Mouse (Mus musculus) thymus, adult 2 months (tissue): ENCODE data around the gene Negr1. TPM values are rescaled to one million over a fixed set of nuclear protein-coding genes. Genes with fewer than 3 reads are reported as not detected.

ENCODE experiments used
- DNase-seq: peaks from one replicate; pipeline ENCODE4 v3.0.0; 2021
- H3K27ac ChIP-seq: fragments of 200-500 bp; 2 replicates; pipeline ENCODE4 v1.5.1; 2012; ENCODE audit warnings: low read length, control low read depth; ENCODE audit not compliant: control insufficient read depth, insufficient read depth
- H3K27me3 ChIP-seq: fragments of 200-500 bp; 2 replicates; pipeline ENCODE4 v1.6.1; 2012; ENCODE audit warnings: mild to moderate bottlenecking, low read length, moderate library complexity, mixed read lengths; ENCODE audit not compliant: control insufficient read depth, insufficient read depth
- H3K36me3 ChIP-seq: fragments of 200-500 bp; 2 replicates; pipeline ENCODE4 v1.6.1; 2012; ENCODE audit warnings: mild to moderate bottlenecking, low read length, moderate library complexity; ENCODE audit not compliant: control insufficient read depth, insufficient read depth
- H3K4me1 ChIP-seq: fragments of 200-500 bp; replicated peaks from 2 replicates; pipeline ENCODE4 v1.6.1; 2012; ENCODE audit warnings: low read length; ENCODE audit not compliant: control insufficient read depth, insufficient read depth
- H3K4me3 ChIP-seq: fragments of 200-500 bp; 2 replicates; pipeline ENCODE4 v1.5.1; 2012; ENCODE audit warnings: mild to moderate bottlenecking, low read length, control low read depth, moderate library complexity; ENCODE audit not compliant: control insufficient read depth, insufficient read depth
- CTCF ChIP-seq: fragments of 200-500 bp; IDR thresholded peaks from 2 replicates; pipeline ENCODE4 v1.5.1; 2012; ENCODE audit warnings: mild to moderate bottlenecking, control low read depth, low read length, moderate library complexity, borderline replicate concordance; ENCODE audit not compliant: control insufficient read depth, poor library complexity, insufficient read depth; ENCODE audit errors: extremely low read depth
- POLR2A ChIP-seq: fragments of 200-500 bp; IDR thresholded peaks from 2 replicates; pipeline ENCODE4 v1.6.1; 2012; ENCODE audit warnings: mild to moderate bottlenecking, low read length, control low read depth, moderate library complexity; ENCODE audit not compliant: control insufficient read depth, poor library complexity, insufficient read depth; ENCODE audit errors: extremely low read depth
- WGBS: fragments of 180-500 bp; shearing (Covaris S2); methylation state at CpG from one replicate; pipeline ENCODE4 v1.1.7; 2018; 5-methylcytosine and 5-hydroxymethylcytosine counted together
- polyA plus RNA-seq: library from polyadenylated mRNA; depleted of rRNA; stranded (reverse); fragments of >200 nt; gene quantifications from 2 replicates; pipeline ENCODE4 v1.2.3, GENCODE M21; 2012

Negr1 gene
- polyA plus RNA-seq, 1 experiment: 0.67 TPM

DNA sequence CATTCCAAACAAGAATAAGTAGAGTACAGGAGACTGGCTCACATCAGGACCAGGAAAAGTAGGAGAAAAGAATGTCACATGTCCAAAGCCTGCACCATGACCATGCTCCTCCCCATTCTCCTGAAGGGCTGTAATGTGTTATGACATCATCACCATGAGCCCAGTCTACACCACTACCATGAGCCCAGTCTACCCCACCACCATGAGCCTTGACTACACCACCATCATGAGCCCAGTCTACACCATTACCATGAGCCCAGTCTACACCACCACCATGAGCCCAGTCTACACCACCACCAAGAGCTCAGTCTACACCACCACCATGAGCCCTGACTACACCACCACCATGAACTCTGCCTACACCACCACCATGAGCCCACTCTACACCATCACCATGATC lies 174.7 kb downstream of the Negr1 start:
- no peak for DNase-seq
- Histone ChIP-seq H3K27ac (no peak overlapping the region), H3K4me3 (no peak overlapping the region), H3K27me3 (no peaks in the 10 kb centered on the region), H3K36me3 (no peaks in the 10 kb centered on the region), H3K4me1 (no peaks in the 10 kb centered on the region)
- no peak for TF ChIP-seq CTCF
- TF ChIP-seq POLR2A: no peak

DNA sequence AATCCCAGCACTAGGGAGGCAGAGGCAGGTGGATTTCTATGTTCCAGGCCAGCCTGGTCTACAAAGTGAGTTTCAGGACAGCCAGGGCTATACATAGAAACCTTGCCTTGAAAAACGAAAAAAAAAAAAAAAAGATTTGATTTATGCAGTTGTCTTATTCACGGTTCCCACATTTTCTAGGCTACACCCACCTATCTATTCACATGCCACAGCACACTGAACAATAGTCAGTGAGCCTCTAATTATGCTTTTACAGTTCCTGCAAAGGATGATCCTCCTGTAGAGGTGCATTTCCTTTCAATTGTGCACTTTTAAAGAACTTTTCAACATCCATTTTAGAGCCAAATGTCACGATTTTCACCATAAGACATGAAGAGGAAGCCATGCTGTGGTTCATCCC lies 177.9 kb downstream of the Negr1 start:
- H3K27me3 ChIP-seq: no peaks in the 10 kb centered on the region
- H3K4me3 ChIP-seq: no peak overlapping the region
- TF ChIP-seq CTCF: no peak
- no peak for TF ChIP-seq POLR2A
- H3K27ac ChIP-seq: no peak overlapping the region
- no peak for DNase-seq
- H3K36me3 ChIP-seq: no peaks in the 10 kb centered on the region
- no peaks in the 10 kb centered on the region for H3K4me1 ChIP-seq
- WGBS: 68% methylated on average over 3 of the region's 3 CpGs

DNA sequence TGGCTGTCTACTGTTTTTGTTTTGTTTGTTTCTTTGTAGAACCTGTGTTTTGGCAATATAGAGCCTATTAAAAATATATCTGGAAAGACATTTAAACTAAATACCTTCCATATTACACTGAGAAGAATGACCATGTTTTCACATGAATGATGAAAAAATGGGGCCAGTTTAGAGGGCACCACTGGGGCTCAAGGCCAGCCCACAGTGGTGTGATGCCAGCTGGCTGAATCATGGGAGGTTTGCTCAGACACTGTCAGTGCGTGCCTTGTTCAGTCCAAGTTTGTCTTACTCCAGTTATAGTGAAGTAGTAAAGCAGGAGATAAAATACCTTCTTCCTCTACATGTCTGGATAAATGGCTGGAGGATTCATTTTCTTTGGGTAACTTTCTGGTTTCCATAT lies 181.7 kb downstream of the Negr1 start:
- Histone ChIP-seq H3K4me1 (no peaks in the 10 kb centered on the region), H3K27me3 (no peaks in the 10 kb centered on the region), H3K27ac (no peak overlapping the region), H3K36me3 (no peaks in the 10 kb centered on the region), H3K4me3 (no peak overlapping the region)
- no peak for DNase-seq
- 92% methylated on average over 1 of the region's 1 CpGs for WGBS
- TF ChIP-seq CTCF (no peak), POLR2A (no peak)

DNA sequence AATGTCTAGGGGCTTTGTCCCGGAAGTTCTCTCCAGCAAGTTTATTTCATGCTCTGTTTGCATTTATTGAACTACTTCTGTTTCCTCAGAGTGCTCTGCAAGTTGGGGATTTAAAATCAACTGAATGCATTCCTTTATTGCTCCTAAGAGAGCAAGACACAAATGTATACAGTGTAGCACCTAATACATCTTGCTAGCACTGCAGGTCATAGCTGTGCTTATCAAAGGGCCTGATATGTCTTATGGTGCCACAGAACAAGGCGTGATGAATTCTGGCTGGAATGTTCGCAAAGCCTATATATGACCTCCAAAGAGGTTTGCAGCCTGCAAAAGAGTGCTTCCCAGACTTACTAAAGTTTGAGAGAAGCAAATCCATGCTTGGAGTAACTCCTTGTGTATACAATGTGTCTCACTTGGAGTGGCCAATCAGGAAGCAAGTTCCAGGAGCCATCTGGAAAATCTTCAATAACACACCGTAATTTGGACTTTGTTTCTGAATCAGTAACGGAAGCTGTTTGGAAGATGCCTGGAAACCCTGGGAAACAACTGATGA lies 183.7 kb downstream of the Negr1 start:
- no peak overlapping the region for H3K27ac ChIP-seq
- H3K36me3 ChIP-seq: no peaks in the 10 kb centered on the region
- no peaks in the 10 kb centered on the region for H3K4me1 ChIP-seq
- H3K4me3 ChIP-seq: no peak overlapping the region
- DNase-seq: no peak
- WGBS: 95% methylated on average over 5 of the region's 5 CpGs
- no peaks in the 10 kb centered on the region for H3K27me3 ChIP-seq
- TF ChIP-seq CTCF: no peak
- TF ChIP-seq POLR2A: no peak

DNA sequence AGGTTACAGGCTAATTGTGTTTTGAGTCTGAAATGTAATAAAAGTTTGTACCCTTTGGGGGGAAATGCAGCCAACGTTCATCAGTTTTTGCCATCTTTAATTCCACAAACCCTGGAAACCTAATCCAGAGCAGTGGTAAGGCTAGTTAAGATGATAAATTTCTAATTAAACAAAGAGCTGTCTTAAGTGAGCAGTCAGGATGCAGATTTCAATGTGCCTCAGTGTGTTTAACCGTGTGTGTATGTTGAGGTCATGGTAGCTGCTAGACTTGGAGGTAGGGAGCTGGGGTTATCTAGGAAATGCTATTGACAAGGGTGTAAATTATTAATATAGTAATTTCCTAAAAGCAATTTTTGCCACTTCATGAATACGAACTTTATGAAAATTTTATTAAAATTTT lies 185.9 kb downstream of the Negr1 start:
- DNase-seq: no peak
- Histone ChIP-seq H3K4me3 (no peak overlapping the region), H3K36me3 (no peaks in the 10 kb centered on the region), H3K27ac (no peak overlapping the region), H3K27me3 (no peaks in the 10 kb centered on the region), H3K4me1 (no peaks in the 10 kb centered on the region)
- TF ChIP-seq CTCF: no peak
- 85% methylated on average over 3 of the region's 3 CpGs for WGBS

DNA sequence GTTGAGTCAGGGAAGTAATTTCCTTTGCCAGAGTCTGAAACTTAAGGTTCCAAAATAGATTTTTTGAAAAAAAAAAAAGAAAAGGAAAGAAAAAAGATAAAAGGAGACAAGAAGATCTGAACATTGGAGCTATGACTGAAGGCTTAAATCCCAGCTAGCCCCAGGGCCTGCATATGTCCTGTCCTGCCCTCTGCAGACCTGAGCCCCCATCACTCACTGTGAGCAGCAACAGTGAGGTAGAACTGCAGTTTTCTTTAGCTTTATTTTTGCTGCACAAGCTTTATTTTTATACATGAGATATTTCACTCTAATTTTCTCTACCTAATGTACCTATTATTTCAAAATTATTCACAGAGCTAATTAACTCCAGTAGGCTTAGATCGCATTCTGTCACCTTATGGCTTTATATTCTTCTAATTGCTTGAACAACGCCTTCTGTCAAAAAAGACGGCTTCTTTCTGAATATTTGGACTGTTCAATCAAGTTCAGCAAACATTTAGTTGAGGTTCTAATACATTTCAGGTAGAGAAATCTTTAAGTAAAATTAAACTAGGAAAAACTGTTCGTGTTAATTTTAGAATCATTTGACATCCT lies 192.3 kb downstream of the Negr1 start:
- WGBS: 95% methylated on average over 4 of the region's 4 CpGs
- H3K4me3 ChIP-seq: no peak overlapping the region

DNA sequence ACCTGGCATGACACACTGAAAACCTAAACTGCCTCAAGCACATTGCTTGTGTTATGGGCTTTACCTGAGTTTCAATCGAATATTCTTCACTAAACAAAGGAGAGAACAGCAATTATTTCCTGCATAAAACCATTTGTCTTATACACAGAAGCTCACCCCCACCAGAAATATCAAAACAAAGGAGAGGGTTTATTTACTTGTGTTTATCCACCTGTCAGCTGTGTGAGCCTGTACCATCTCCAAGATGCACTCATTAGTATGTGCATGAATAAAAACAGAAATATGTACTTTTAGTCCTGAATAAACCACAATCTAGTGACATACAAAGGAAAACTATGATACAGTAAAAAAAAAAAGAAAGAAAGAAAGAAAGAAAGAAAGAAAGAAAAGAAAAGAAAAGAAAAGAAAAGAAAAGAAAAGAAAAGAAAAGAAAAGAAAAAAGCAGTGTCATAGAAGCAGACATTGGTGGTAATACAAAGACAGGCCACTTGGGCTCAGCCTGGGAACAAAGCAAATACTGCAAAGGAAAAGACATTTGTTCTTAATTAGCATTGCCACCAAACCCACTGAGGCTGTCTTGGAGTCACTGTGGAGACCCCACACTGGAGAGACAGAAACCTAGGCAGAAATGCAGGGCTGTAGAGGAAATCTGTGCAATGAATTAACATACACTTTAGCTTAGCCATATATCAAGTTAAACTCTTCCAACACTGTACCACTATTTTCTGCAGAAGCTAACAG lies 193.4 kb downstream of the Negr1 start:
- Histone ChIP-seq H3K4me1 (no peaks in the 10 kb centered on the region), H3K36me3 (no peaks in the 10 kb centered on the region), H3K4me3 (no peak overlapping the region), H3K27me3 (no peaks in the 10 kb centered on the region), H3K27ac (no peak overlapping the region)
- no peak for TF ChIP-seq POLR2A
- TF ChIP-seq CTCF: no peak
- DNase-seq: no peak
- WGBS: 73% methylated on average over 1 of the region's 1 CpGs

More for the DNA sequence above, 192.3 kb downstream of the Negr1 start:
- Histone ChIP-seq H3K27ac (no peak overlapping the region), H3K4me1 (no peaks in the 10 kb centered on the region), H3K27me3 (no peaks in the 10 kb centered on the region), H3K36me3 (no peaks in the 10 kb centered on the region)
- TF ChIP-seq POLR2A: no peak
- no peak for TF ChIP-seq CTCF
- DNase-seq: no peak

DNA sequence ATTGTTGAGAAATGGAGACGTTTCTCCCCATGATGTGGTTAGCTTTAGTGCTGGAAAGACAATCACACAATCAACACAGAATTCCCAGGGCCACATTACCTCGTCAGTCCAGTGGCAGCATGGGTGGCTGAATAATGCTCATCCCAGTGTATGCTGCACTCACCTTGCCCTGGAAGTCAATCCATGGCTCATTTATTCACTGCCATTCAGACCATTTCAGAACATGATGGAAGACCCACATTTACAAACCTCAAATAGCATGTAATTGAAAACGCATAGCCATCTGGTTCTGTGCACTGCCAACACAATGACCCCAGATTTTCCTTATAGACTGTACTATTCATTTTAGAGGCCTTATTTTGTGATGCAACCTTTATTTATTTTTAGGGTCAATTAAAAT lies 203.4 kb downstream of the Negr1 start:
- H3K4me1 ChIP-seq: no peaks in the 10 kb centered on the region
- H3K27ac ChIP-seq: no peak overlapping the region
- no peak overlapping the region for H3K4me3 ChIP-seq
- H3K27me3 ChIP-seq: no peaks in the 10 kb centered on the region
- no peak for DNase-seq
- H3K36me3 ChIP-seq: no peaks in the 10 kb centered on the region
- TF ChIP-seq CTCF (no peak), POLR2A (no peak)
- WGBS: 81% methylated on average over 3 of the region's 3 CpGs
